Mouse (Mus musculus) midbrain, embryonic 16.5 days (tissue): ENCODE measurements at regions not wholly inside any gene's neighbourhood (a gene's known extent, or its start where the extent isn't known, plus 50 kb on each side); places are given as distances from the start of the nearest gene placed in this dataset.

Experiments used
- ATAC-seq: fragments of 200-750 bp; cut with Nextera tagmentation; 2 replicates; pipeline ENCODE4 v1.8.0; 2017; ENCODE audit warnings: moderate TSS enrichment
- H3K27ac ChIP-seq: fragments of 300-500 bp; sonication (generic); 2 replicates; pipeline ENCODE4 v1.5.1; 2014; ENCODE audit warnings: mild to moderate bottlenecking, low read length, mixed read lengths
- H3K27me3 ChIP-seq: fragments of 300-500 bp; sonication (generic); 2 replicates; pipeline ENCODE4 v1.6.1; 2014; ENCODE audit warnings: low read depth, low read length, mixed read lengths; ENCODE audit not compliant: control insufficient read depth, insufficient read depth
- H3K36me3 ChIP-seq: fragments of 300-500 bp; sonication (generic); 2 replicates; pipeline ENCODE4 v1.6.1; 2014; ENCODE audit warnings: mild to moderate bottlenecking, low read length, moderate library complexity, mixed read lengths; ENCODE audit not compliant: control insufficient read depth, insufficient read depth
- H3K4me1 ChIP-seq: fragments of 300-500 bp; sonication (generic); 2 replicates; pipeline ENCODE4 v1.6.1; 2014; ENCODE audit warnings: mild to moderate bottlenecking, low read length, mixed read lengths; ENCODE audit not compliant: control insufficient read depth, insufficient read depth
- H3K4me2 ChIP-seq: fragments of 300-500 bp; sonication (generic); 2 replicates; pipeline ENCODE4 v1.6.1; 2014; ENCODE audit warnings: mild to moderate bottlenecking, low read length, mixed read lengths
- H3K4me3 ChIP-seq: fragments of 300-500 bp; sonication (generic); 2 replicates; pipeline ENCODE4 v1.5.1; 2014; ENCODE audit warnings: low read depth, mild to moderate bottlenecking, low read length, moderate library complexity, mixed read lengths
- H3K9ac ChIP-seq: fragments of 300-500 bp; sonication (generic); 2 replicates; pipeline ENCODE4 v1.6.1; 2014; ENCODE audit warnings: low read depth, low read length, mixed read lengths
- H3K9me3 ChIP-seq: fragments of 300-500 bp; sonication (generic); replicated peaks from 2 replicates; pipeline ENCODE4 v1.6.1; 2014; ENCODE audit warnings: mild to moderate bottlenecking, low read length, mixed read lengths; ENCODE audit not compliant: control insufficient read depth, poor library complexity, severe bottlenecking
- WGBS: fragments of 180-500 bp; shearing (Covaris S2); extraction: QIAGEN DNeasy Blood & Tissue Kit; methylation state at CpG from one replicate; pipeline ENCODE4 v1.1.7; 2014; 5-methylcytosine and 5-hydroxymethylcytosine counted together

DNA sequence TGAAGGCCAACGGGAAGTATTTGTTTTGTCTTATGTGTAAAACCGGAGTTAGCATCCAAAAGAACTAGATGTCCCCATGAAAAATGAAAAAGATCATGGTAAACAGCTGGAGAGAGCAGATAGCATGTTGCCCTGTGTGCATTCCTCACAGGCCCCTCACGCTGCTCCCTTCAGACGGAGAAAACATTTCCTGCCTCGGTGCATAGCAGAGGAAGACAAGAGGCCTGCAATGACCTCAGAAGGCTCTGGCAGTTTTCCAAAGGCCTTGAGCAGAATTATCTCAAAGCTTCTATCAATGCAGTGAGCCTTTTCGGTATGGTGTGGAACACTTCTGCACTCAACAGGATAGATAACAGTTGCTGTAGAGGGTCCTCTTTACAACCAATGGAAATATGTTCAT lies 101.3 kb upstream of the Ccn2 start:
- Histone ChIP-seq H3K4me3 (no peak overlapping the region), H3K4me1 (no peaks in the 10 kb centered on the region), H3K36me3 (no peaks in the 10 kb centered on the region), H3K4me2 (no peak overlapping the region), H3K27ac (no peak overlapping the region), H3K27me3 (no peaks in the 10 kb centered on the region), H3K9ac (no peak overlapping the region), H3K9me3 (no peaks in the 10 kb centered on the region)
- WGBS, result 64% methylated on average over 6 of the region's 6 CpGs
- ATAC-seq, result no peak

DNA sequence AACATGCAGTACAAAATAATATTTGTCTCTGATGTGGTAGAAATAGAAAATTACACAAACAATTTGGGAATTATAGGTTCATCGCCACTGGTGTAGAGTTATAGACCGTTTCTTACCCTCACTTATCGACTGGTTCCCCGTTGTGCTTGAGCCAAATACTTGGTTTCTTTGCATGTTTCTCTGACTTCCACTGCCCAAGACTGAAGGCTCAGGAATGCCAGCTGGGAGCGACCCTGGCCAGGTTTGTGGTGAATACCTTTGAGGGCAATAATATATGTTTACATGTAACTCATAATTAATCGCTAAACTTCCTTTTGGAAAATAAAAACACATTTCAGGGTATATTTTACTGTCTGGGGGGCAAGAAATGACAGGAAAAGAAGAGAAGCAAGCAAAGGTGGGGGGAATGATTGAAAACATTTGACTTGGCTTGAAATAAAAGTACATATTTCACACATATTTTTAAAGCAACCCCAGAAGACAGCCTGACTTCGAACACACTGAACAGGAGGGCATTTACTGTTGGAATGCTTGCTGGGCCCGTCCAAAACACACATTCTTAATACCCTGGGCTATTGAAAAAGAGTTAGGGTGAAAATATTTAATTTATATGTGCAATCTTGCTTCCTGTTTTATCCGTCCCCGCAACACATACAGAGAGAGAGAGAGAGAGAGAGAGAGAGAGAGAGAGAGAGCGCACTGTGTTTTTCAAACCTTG lies 75.3 kb upstream of the Ccn2 start:
- H3K9me3 ChIP-seq, result no peaks in the 10 kb centered on the region
- no peak overlapping the region for H3K4me2 ChIP-seq
- no peak overlapping the region for H3K27ac ChIP-seq
- H3K4me3 ChIP-seq, result no peak overlapping the region
- no peaks in the 10 kb centered on the region for H3K36me3 ChIP-seq
- H3K4me1 ChIP-seq, result no peaks in the 10 kb centered on the region
- no peaks in the 10 kb centered on the region for H3K27me3 ChIP-seq
- ATAC-seq, result no peak
- no peak overlapping the region for H3K9ac ChIP-seq
- 89% methylated on average over 11 of the region's 11 CpGs for WGBS

GRCm38 (mm10) chr10:24520515-24520914 lies 74.7 kb upstream of the Ccn2 start:
- Histone ChIP-seq H3K9me3 (no peaks in the 10 kb centered on the region), H3K4me1 (no peaks in the 10 kb centered on the region), H3K4me2 (no peak overlapping the region), H3K27me3 (no peaks in the 10 kb centered on the region), H3K4me3 (no peak overlapping the region), H3K36me3 (no peaks in the 10 kb centered on the region), H3K27ac (no peak overlapping the region), H3K9ac (no peak overlapping the region)
- ATAC-seq, result no peak
- 85% methylated on average over 3 of the region's 3 CpGs for WGBS

DNA sequence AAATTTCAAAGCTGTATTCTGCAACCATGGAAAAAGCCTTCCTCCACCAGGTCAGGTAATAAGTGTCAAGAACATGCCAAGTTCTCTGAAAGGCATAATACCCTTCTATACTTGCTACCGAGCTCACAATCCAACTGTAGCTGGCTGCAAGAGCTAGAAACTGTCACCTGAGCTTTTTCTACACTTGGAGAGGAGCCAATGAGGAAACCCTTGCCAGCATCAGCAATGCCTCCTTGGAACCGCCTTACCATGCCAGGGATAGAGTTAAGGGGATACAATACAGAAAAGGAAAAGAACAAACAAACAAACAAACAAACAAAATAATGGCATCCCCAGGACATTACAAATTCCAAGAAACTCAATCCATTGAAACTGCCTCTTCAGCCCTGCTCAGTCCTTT lies 62.5 kb upstream of the Ccn2 start:
- Histone ChIP-seq H3K36me3 (no peaks in the 10 kb centered on the region), H3K4me3 (no peak overlapping the region), H3K9me3 (no peaks in the 10 kb centered on the region), H3K27me3 (no peaks in the 10 kb centered on the region), H3K9ac (no peak overlapping the region), H3K27ac (no peak overlapping the region), H3K4me2 (no peak overlapping the region), H3K4me1 (no peaks in the 10 kb centered on the region)
- no peak for ATAC-seq
- 82% methylated on average over 2 of the region's 2 CpGs for WGBS

DNA sequence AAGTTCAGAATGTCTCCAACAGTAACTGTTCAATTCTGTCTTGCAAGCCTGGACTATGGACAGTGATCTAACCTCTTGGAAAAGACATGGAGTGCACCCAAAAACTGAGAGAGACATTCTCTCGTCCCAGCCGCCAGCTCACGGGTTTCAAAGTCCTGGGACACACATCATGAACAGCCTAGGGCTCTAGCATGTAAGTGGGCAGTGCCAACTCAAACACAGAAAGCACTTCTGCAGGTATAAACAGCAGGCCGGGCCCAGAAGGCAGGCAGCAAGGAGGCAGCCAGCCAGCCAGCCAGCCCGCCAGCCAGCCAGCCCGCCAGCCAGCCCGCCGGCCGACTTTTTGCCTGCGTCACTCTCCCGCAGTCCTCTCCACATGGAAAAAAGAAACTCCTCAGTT lies 60.3 kb upstream of the Ccn2 start:
- Histone ChIP-seq H3K4me3 (no peak overlapping the region), H3K9ac (no peak overlapping the region), H3K4me1 (no peaks in the 10 kb centered on the region), H3K9me3 (no peaks in the 10 kb centered on the region), H3K36me3 (no peaks in the 10 kb centered on the region), H3K4me2 (no peak overlapping the region), H3K27me3 (no peaks in the 10 kb centered on the region), H3K27ac (no peak overlapping the region)
- 96% methylated on average over 11 of the region's 11 CpGs for WGBS
- ATAC-seq, result no peak

- WGBS, result 92% methylated on average over 6 of the region's 6 CpGs
- no peaks in the 10 kb centered on the region for H3K36me3 ChIP-seq
Observed at GRCm38 (mm10) chr10:24535461-24535860, 59.8 kb upstream of the Ccn2 start.

DNA sequence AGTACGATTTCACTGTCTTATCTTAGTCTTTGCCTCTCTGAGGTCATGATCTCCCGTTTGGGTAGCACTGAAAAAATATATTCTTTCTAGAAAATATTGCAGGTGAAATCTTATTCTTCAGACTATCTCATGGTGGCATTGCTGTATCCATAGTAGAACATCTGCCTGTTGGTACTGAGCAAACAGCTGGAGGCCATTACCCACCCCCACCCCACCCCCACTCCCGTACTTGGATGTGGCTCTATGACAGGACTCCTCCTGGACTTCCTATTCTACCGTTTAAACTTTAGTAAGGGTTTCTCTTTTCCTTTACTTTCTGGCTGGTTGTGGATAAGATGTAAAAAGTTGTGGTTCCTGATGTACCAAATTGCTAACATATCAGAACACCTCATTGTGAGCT lies 53.3 kb upstream of the Ccn2 start:
- H3K9ac ChIP-seq, result no peak overlapping the region
- no peaks in the 10 kb centered on the region for H3K27me3 ChIP-seq
- no peaks in the 10 kb centered on the region for H3K36me3 ChIP-seq
- H3K4me3 ChIP-seq, result no peak overlapping the region
- no peak overlapping the region for H3K27ac ChIP-seq
- H3K4me1 ChIP-seq, result no peaks in the 10 kb centered on the region
- no peak for ATAC-seq
- H3K9me3 ChIP-seq, result no peaks in the 10 kb centered on the region
- WGBS, result 87% methylated on average over 4 of the region's 4 CpGs
- H3K4me2 ChIP-seq, result no peak overlapping the region

More at GRCm38 (mm10) chr10:24535461-24535860, 59.8 kb upstream of the Ccn2 start:
- H3K4me2 ChIP-seq, result no peak overlapping the region
- H3K4me1 ChIP-seq, result no peaks in the 10 kb centered on the region
- H3K27ac ChIP-seq, result no peak overlapping the region
- no peak overlapping the region for H3K4me3 ChIP-seq
- ATAC-seq, result no peak
- H3K9ac ChIP-seq, result no peak overlapping the region
- no peaks in the 10 kb centered on the region for H3K27me3 ChIP-seq
- H3K9me3 ChIP-seq, result no peaks in the 10 kb centered on the region
